Mouse (Mus musculus): ENCODE measurements around the gene Fam189a2.

GRCm38 (mm10) chr19:23924791-23925190 is 106.0 kb downstream of the Fam189a2 start:
- no peak for TF ChIP-seq POLR2A (IDR thresholded peaks at IDR 0.05; ENCODE audit: extremely low read depth, insufficient read depth, low read length)
- no peak for TF ChIP-seq CTCF (IDR thresholded peaks at IDR 0.05; ENCODE audit: extremely low read depth, insufficient read depth, low read length)

Data from cortical plate, adult 2 months (tissue).